Mouse (Mus musculus): ENCODE data around the gene Nrxn2.

Gene Nrxn2

DNA sequence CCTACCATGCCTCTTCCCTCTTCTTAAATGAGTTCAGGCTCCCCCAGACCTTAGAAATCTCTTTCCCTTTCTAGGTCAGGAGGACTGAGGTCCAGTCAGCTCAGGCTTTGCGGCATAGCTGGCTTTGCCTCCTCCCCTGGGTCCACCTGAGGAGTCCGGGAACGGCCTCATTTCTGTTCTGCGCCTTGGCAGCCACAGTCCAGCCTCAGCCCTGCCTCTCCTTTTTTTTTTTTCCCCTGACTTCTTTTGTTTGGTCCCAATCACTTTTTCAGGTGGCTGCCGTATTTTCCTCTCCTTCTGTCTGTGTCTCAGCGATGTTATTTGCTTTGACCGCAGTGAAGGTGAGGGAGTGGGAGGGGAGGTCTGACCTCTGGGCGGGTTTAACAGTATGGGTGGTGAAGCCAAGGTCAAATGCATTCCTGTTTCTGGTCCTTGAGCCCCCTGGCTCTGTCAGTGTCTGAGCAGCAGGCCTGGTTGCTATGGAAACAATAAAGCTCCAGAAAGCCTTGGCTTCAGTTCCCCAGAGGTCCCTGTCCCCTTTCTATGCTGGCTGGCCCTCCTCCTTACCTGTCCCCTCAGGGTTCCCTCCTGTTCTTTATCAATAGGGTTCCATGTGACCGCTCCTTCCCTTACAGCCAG is 34.3 kb downstream of the Nrxn2 start:
- DNase-seq (ENCODE audit: low read depth) = no peak

DNA sequence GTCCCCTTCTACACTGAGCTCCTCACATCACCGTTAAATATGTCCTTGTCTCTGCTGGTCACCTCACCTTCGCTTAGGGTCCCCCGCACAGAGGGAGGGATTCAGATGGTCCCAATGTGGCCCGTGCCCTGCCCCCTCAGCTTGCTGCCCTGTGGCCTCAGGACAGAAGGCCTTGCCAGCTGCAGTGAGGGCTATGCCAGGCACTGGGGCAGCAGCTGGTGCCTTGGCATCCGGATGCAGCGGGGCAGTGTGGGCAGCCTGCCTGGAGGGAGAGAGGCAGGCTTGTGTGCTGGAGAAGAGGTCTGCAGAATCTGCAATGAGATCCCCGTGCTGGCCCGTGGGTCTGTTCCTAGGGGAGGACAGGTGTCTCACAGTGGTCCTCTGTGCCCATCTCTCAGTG is 34.8 kb downstream of the Nrxn2 start:
- DNase-seq (ENCODE audit: low read depth) = no peak

GRCm38 (mm10) chr19:6454041-6454720 is 35.6 kb downstream of the Nrxn2 start:
- DNase-seq (ENCODE audit: low read depth) = no peak

GRCm38 (mm10) chr19:6459504-6459903 is 41.0 kb downstream of the Nrxn2 start:
- DNase-seq (ENCODE audit: low read depth) = peak; percentile 86

DNA sequence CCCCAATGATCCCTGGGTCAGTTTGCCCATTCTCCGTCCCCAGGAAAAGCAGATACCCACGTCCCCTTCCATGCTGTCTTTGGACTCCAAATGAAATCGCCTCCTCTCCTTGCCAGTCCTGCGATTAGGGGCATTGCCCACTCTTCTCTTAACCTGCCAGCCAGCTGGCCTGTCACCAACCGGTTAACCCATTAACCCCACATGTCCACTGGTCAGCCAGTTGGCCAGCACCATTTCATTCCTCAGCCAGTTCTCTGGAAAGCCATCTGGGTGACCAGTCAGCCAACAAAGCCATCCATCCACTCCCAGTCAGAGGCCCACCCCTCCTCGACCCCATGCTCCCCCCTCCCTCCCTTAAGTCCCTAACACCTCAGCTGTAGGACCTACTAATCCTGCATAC is 44.3 kb downstream of the Nrxn2 start:
- no peak for DNase-seq (ENCODE audit: low read depth)

DNA sequence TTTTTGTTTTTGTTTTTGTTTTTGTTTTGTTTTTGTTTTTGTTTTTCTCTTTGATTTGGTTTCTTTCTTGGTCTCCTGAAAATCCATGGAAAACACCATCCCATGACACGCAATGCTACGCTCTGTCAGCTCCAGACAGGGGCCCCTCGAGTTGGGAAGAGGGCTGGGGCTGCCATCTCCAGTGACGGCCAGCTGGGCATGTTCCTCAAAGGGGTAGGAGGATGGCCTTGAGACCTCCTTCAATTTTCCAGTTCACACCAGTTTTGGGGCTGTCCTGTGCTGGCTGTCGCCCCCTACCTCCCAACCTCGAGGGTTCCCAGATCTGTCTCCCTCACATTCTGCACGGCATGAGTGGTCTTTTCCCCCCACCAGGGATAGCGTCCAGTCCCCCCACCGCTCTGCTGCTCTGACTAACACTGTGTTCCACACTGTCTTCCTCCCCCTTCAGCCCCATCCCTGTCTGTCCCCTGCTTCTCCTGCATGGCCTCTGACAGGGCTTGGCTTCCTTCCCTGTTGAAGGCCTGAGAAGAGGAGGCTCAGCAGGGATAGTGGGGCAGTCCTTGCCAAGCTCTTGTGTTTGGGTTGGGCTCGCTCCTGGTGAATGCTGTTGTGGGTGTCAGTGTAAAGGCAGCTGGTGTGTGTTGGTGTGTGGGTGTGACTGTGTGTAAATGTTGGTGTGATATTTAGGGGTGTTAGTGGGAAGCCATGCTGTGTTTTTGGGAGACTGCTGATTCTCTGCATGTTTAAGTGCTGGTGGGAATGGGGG is 46.0 kb downstream of the Nrxn2 start:
- DNase-seq (ENCODE audit: low read depth) = peak; percentile 53

DNA sequence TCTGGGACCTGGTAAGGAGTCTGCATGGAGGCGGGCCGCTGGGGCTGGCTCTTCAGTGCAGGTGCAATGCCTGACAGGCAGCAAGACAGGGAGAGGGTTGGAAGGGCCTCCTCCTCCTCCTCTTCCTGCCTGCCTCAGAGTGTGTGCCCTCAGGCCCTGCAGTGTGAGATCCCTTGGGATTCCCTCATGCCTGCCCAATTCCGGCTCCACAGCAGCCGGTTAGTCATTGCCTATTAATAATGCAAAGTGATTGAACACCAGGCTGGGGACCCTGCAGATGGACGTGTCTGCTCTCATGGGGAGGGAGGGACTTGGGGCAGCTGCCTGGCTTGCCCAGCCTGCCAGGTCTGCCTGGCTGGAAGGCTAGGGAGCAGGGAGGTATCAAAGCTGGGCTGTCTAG is 46.6 kb downstream of the Nrxn2 start:
- peak; percentile 62 for DNase-seq (ENCODE audit: low read depth)

- no peak for DNase-seq (ENCODE audit: low read depth)
These were observed 48.4 kb downstream of the Nrxn2 start for GRCm38 (mm10) chr19:6466945-6467344.

DNA sequence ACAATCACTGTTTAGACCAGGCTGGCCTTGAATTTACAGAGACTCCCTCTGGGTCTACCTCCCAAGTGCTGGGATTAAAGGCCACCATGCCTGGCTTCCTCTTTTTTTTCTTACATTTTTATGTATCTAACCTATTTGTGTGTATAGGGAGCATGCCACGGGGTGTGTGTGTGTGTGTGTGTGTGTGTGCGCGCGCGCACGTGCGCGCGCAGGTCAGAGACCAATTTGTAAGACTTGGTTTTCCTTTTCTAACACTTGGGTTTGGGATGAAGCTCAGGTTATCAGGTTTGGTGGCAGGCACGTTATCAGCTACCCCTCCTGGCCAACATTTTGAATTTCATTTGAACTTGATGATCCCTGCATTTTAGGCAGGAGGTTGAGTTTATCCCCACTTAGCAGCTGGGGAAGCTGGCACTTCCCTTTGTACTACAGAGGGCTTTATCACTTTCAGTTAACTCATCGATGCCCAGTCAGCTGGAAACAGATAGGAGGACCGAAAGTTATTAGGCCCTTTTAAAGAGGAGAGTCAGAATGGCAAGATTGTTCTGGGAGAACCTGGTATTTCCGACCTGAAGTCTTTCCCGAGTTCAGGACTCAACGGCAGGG is 48.9 kb downstream of the Nrxn2 start:
- DNase-seq (ENCODE audit: low read depth) = no peak

DNA sequence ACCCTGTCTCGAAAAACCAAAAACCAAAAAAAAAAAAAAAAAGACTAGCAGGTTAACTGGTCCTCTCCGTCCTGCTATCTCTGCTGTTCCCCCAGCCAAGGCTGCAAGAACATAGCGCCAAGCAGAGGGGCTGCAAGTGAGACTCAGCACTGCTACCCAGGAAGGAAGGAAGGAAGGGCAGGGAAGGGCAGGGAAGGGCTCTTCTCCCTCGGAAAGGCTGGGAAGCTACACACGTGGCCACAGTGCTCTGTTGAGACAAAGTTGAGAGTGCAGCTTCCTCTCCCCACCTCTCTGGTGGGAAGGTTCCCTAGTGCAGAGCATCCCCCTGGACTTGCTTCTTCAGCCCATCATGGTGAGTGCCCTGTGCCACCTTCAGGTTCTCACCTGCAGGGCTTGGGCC is 53.1 kb downstream of the Nrxn2 start:
- DNase-seq (ENCODE audit: low read depth) = no peak

- no peak for DNase-seq (ENCODE audit: low read depth)
These were observed 54.3 kb downstream of the Nrxn2 start for GRCm38 (mm10) chr19:6472821-6473220.

DNA sequence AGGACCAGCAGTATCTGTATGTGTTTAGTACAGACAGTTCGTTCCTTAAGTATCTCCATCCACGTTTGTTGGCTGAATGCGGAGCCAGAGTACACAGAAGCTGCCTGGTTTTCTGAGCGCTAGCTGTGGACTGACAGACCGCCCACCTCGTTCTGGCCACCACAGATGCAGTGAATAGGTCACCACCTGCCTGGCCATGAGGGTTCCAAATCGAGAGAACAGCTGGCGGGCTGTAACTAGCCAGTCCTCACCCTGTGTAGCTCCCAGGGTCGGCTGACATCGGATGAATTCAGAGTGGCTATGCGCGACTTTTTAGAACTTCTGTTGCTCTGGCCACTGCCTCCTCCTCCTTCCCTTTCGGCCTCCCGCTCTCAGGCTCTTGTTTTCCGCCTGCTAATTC is 56.2 kb downstream of the Nrxn2 start:
- no peak for DNase-seq (ENCODE audit: low read depth)

- DNase-seq (ENCODE audit: low read depth) = peak; percentile 63
These were observed 56.6 kb downstream of the Nrxn2 start for GRCm38 (mm10) chr19:6475129-6475528.

GRCm38 (mm10) chr19:6477007-6477406 is 58.5 kb downstream of the Nrxn2 start:
- DNase-seq (ENCODE audit: low read depth) = peak; percentile 66

DNA sequence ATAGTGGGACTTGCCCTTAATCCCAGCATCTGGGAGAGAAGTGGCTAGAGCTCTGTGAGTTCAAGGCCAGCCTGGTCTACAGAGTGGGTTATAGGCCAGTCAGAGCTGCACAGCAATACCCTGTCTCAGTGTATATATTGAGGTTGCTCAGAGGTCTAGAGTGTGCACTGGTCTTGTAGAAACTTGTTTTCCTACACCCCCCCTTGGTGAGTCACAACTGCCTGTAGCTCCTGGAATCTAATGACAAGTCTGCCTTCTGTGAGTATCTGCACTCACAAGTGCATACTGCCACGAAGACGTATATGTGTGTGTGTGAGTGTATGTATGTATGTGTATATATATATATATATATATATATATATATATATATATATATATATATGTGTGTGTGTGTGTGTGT is 60.0 kb downstream of the Nrxn2 start:
- DNase-seq (ENCODE audit: low read depth) = peak; percentile 67

DNA sequence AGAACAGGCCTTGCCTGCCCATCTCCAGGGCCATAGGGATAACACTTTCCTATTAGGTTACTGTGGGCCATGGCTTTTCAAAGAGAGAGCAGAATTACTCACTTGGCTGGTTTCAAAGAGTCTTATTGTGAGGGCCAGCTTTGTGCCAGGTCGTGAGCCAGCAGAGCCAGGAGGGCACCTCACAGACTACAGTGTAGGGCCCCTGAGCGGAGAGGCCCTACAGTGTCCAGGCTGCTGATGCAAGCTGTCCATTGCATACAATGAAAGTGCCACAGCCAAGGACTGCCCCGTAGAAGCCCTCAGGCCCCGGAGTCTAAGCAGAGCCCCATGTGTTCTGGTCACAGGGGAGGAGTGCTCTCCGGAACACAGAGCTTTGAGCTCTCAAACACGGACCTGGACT is 64.4 kb downstream of the Nrxn2 start:
- DNase-seq (ENCODE audit: low read depth) = no peak

DNA sequence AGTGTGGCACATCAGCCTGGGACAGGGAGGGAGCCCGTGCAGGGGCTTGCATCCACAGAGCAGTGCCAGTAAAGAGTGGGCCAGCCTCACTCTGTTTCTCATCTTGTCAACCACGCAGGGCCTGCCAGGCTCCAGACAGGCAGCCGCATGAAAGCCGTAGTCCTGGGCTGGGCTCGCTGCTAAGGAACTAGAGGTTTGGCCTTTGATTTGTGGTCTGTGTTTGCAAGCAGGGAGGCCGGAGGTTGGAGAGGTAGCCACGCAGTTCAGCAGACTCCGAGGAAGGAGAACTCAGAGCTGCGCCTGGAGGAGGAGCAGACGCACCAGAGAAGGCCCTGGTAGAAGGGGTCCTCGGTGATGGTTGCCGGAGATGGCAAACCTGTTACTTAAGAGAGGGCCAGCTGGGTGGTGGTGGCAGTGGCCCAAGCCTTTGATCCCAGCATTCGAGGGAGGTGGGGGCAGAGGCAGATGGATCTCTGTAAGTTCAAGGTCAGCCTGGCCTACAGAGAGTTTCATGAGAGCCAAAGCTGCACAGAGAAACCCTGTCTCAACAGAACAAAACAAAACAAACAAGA is 66.6 kb downstream of the Nrxn2 start:
- no peak for DNase-seq (ENCODE audit: low read depth)

DNA sequence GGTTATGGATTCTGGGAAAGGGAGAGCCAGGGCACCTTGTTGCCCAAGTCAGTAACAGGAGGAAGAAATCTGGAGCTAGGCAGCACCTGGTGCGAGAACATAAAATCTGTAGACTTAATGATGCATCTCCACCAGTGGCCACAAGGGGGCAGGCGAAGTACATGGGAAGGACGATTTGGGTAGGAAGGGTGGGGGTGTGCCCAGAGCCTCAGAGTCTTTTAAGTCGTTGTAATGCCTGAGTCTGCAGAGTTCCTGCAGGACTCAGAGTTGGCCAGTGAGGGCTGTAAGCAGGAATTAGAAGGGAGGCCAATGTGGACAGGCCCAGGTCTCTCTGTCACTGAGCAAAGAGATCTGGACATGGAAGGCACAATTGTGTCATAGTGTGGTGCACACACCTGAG is 70.5 kb downstream of the Nrxn2 start:
- peak; percentile 97 for DNase-seq (ENCODE audit: low read depth)

GRCm38 (mm10) chr19:6491538-6491937 is 73.0 kb downstream of the Nrxn2 start:
- no peak for DNase-seq (ENCODE audit: low read depth)

- peak; percentile 86 for DNase-seq (ENCODE audit: low read depth)
These were observed 73.6 kb downstream of the Nrxn2 start for GRCm38 (mm10) chr19:6492124-6492523.

DNA sequence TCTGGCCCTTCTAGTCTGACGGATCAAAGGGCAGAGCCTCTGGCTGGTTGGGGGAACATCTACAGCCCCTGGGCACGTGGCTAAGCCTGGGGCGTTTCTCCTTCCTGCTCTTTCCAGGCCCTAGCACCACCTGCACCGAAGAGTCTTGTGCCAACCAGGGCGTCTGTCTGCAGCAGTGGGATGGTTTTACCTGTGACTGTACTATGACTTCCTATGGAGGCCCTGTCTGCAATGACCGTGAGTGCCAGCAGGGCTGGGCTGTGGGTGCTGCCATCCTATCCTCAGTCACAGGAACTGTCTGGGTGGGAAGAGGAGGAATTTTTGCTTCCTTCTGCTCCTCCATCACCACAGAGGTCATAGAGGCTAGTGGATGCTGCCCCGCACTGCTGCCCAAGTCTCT is 74.7 kb downstream of the Nrxn2 start:
- DNase-seq (ENCODE audit: low read depth) = no peak

- DNase-seq (ENCODE audit: low read depth) = no peak
These were observed 75.5 kb downstream of the Nrxn2 start for GRCm38 (mm10) chr19:6494032-6494431.

All from NIH3T3 (cell line).